Mouse (Mus musculus) E14TG2a.4 (cell line): ENCODE measurements around the gene Cdh6.

Source experiments
- CTCF ChIP-seq: conservative IDR thresholded peaks from 2 replicates; pipeline ENCODE4 v1.5.1; 2014; ENCODE audit warnings: low read length
- NANOG ChIP-seq: IDR thresholded peaks from 2 replicates; pipeline ENCODE4 v1.6.1; 2014; ENCODE audit warnings: borderline replicate concordance, low read length, mixed read lengths

DNA sequence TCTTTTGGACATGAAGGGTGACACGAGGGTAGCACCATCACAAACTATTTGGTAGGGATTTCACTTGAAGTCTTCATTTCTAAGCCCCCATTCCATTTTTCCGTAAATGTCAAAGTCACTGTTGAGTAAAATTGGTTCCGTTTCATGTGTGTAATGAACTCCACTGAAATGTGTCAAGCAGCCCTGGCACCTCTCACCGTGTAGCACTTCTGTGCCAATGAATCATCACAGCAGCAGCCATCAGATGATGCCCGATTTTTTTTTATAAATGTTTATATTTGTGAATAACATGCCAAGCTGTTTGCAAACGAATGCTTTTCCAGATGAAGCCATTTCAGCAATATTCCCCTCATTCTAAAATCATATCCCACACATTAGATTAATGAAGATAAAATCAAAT is 75.6 kb downstream of the Cdh6 start:
- no peak for TF ChIP-seq CTCF
- no peak for TF ChIP-seq NANOG
